Mouse (Mus musculus) frontal cortex, adult 2 months (tissue): ENCODE data around the gene Pkdrej. TPM values are rescaled to one million over a fixed set of nuclear protein-coding genes. Genes with fewer than 3 reads are reported as not detected.
"Not testable (repeated sequence)": the region's sequence is repeated elsewhere in the genome, so short reads cannot be mapped to it uniquely, and the experiment has no call there.

Source experiments
- DNase-seq, 2 experiments: peaks; one replicate each; pipeline ENCODE4 v3.0.0; 2022; ENCODE audit warnings: low spot score in 1 of 2; ENCODE audit errors: extremely low spot score in 1 of 2
- polyA plus RNA-seq: library from polyadenylated mRNA; depleted of rRNA; stranded (reverse); fragments of >200 nt; gene quantifications from 2 replicates; pipeline ENCODE4 v1.2.3, GENCODE M21; 2012

The Pkdrej gene
- polyA plus RNA-seq, 1 experiment = 0.54 TPM

GRCm38 (mm10) chr15:85810806-85811521, 10.6 kb downstream of the Pkdrej start:
- peak; percentile 69 to 87 for DNase-seq

DNA sequence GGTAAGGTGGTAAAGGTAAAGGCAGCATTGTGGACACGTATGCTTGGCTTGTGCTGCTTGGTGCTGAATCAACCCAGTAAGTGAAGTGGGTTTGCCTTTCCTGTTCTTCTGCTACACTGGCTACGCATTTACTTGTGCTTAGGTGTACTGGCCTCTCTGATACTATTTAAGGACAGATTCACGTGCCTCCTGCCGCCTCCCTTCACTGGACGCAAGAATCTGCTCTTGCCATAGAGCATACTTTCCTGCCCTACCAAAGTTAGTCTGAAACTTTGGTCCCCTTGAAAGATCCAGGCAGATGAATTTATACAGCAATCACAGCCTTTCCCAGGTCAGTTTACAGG, 11.1 kb downstream of the Pkdrej start:
- no peak for DNase-seq

GRCm38 (mm10) chr15:85809091-85809490, 12.4 kb downstream of the Pkdrej start:
- no peak for DNase-seq

DNA sequence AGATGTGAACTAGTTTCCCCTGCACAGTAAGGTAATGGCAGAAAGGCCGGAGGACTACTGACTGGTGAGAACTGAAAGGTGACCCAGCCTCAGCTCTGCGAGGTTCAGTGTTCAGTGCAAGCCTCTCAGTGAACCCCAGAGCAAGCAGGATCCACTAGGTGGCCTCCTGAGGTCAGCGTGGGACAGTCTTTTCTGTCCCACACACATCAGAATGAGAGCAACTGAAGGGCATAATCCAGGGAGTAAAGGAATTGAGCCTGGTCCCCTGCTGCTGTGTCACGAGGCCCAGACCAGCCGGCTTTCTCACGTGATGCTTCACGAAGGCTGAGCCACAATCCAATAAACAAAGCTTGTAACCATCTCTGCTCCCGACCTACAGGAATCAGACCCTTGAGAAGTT, 13.1 kb downstream of the Pkdrej start:
- DNase-seq = no peak

DNA sequence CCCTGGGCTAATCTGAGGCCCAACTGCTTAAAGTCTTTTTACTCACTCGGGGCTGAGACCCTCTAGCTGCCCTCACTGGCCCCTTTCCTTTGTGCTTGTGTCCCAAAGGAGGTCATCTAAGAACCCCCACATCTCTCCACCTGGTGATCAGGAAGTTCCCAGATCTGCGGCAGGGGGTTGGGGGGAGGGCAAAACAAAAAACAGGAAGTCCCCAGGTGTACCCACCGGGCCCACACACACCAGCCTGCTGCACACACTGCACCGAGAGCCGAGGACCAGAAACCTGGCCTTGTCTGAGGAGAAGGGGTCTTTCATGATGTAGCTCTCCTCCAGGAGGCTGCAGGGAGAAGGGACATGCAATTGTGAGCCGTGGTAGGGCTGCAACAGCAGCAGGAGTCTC, 13.5 kb downstream of the Pkdrej start:
- DNase-seq = no peak

DNA sequence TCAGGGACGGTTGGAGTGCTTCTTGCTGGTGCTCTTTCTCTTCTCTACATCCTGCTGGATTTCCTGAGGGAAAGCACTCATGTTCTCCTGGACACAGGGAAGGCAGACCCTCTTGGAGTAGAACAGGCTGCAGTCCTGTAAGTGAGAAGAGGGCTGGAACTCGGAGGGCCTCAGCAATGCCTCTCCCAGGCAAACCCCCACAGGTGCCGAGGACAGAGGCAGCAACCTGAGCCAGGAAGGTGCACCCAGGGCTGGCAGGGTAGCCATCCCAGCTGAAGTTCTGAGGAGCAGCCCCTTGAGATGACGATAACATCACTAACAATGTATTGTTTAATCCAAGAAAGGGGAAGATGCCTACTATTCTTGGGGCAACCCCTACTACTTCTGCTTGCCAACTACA, 14.1 kb downstream of the Pkdrej start:
- no peak for DNase-seq

DNA sequence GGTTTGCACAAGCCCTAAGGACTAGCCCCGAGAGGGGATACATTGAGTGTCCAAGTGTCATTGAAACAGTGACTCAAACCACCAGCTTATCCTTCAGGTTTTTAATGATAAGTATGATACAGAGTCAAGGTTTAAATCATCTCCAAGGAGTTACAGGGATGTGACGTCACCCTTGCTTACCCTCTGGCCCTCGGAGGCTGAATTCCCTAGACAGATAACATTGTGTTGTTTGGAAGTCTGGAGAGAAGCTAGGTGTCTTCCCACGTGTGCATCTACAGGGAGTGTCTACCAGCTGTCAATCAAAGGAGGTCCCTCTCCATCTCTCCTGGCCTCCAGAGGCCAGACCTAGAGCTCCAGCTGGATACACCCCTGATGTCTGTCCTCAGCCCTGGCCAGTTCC, 14.6 kb downstream of the Pkdrej start:
- no peak for DNase-seq

GRCm38 (mm10) chr15:85802931-85803330, 18.6 kb downstream of the Pkdrej start:
- no peak for DNase-seq

GRCm38 (mm10) chr15:85798676-85799075, 22.9 kb downstream of the Pkdrej start:
- DNase-seq = no peak

- DNase-seq = no peak
Observed at GRCm38 (mm10) chr15:85795516-85795915, 26.0 kb downstream of the Pkdrej start.

DNA sequence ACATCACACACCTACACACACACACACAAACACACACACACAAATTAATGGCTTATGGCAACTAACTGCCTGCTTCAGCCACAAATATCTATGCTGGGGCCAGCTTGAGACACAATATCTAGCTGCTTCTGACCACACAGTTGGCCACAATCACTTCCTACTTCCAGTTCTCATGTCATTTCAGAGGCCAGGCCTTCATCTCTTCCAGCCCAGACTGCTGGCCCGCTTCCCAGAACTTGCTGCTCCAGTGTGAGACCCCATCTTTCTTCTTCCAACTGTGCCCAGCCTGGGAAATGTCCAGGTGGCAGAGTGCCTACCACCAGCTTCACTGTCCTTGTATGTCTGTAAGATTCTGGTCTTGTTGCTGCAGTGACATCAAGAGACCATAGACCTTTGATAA, 28.7 kb downstream of the Pkdrej start:
- DNase-seq = peak in 1 of 2 experiments; percentile 15

GRCm38 (mm10) chr15:85791449-85791848, 30.1 kb downstream of the Pkdrej start:
- no peak for DNase-seq

- no peak for DNase-seq
Observed at GRCm38 (mm10) chr15:85788633-85789032, 32.9 kb downstream of the Pkdrej start.

GRCm38 (mm10) chr15:85788051-85788450, 33.5 kb downstream of the Pkdrej start:
- no peak for DNase-seq

DNA sequence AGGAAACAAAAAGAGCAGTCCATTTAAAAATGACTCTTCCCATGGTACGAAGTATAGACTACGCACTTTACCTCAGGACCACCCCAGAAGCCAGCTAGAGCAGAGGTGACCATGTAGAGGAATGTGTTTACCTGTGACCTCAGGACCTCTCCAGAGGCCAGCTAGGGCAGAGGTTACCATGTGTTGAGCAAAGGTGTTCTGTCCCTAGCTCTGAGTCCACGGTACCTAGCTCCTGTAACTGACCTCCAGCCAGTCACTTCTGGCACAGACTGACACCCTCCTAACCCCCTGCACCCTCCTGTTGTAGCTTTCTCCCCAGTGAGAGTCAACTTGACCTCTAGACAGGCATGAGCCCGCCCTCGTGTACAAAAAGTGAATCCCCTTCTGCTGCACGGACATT, 34.1 kb downstream of the Pkdrej start:
- no peak for DNase-seq

GRCm38 (mm10) chr15:85786711-85787110, 34.8 kb downstream of the Pkdrej start:
- DNase-seq = no peak

DNA sequence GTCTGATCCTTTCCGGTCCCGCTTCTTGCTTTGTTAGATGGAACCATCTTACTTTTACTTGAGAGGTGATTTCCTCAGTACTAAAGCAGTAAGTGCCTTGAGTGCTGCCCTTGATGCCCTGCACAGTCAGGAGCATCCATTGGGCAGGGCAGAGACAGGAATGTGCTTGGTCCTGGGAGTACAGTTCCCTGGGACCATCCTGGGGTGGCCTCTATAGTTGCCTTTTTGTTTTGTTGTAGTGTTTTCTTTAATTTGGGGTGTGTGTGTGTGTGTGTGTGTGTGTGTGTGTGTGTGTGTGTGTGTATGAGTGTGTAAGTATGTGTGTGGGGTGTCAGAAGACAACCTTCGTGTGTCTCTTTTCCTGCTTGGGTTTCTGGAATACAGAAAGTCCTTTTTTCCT, 37.2 kb downstream of the Pkdrej start:
- no peak for DNase-seq

GRCm38 (mm10) chr15:85783146-85783545, 38.4 kb downstream of the Pkdrej start:
- no peak for DNase-seq

DNA sequence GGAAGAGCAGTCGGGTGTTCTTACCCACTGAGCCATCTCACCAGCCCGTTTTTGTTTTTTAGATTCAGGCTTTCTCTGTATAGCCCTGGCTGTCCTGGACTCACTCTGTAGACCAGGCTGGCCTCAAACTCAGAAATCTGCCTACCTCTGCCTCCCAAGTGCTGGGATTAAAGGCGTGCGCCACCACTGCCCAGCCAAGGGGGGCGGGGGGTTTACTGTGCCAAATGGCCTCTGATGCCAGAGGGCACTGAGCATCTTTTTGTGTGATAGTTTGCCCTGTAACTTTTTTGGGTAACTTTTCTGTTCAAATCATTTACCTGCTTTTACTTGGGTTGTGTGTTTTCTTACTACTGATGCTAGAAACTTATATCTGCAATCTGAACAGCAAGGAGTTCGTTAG, 42.6 kb downstream of the Pkdrej start:
- DNase-seq = not testable (repeated sequence)

GRCm38 (mm10) chr15:85776771-85777170, 44.8 kb downstream of the Pkdrej start:
- DNase-seq = no peak

DNA sequence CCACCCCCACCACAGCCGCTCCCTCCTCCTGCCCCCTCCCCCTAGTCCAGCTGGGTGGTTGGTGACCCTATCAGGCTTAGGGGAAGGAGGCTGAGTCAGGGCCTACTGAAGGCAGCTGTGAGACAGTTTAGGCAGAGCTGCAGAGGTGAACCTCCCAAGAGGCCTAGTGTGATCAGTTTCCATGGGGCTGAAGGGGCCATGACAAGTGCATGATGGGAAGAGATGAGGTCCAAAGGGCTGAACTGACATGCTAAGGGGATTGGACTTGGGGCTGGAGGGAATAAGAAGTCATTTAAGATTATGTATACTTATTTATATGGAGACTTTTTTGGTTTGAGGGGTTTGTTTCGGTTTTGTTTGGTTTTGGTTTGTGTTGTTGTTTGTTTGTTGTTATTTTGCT, 45.3 kb downstream of the Pkdrej start:
- DNase-seq = no peak

DNA sequence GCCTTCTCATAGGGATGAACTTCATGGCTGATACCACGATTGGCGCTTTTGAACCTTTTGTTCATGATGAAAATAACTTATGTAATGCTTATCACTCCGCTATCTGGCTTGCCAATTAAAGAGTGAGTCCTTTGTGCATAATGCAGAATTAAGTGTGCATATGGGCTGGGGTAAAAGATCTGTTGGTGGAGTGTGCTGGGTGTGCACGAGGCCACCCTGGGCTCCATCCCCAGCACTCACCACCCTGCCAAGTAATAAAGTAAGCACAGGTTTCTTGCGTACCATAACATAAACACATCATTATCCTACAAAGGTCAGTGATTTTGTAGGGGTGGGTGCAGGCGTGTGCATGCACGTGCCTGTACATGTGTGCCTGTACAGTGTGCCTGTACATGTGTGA, 46.5 kb downstream of the Pkdrej start:
- DNase-seq = no peak

GRCm38 (mm10) chr15:85774419-85774818, 47.1 kb downstream of the Pkdrej start:
- DNase-seq = no peak
